Mouse (Mus musculus) limb, embryonic 15.5 days (tissue): ENCODE measurements at regions not wholly inside any gene's neighbourhood (a gene's known extent, or its start where the extent isn't known, plus 50 kb on each side); places are given as distances from the start of the nearest gene placed in this dataset. TPM values are rescaled to one million over a fixed set of nuclear protein-coding genes. Genes with fewer than 3 reads are reported as not detected.

Source experiments
- microRNA-seq: library from miRNA; unstranded; fragments of <30 nt; microRNA quantifications from one replicate; pipeline ENCODE4, GENCODE M21; 2016

Small RNAs in the stretch of these regions (microRNA-seq; reads per million reads assigned to microRNA genes)
- gene Gm25442: not detected
